Mouse (Mus musculus) leukemia stem cell, adult 10-12 weeks (primary cell): ENCODE data around the gene Cd300c2. TPM values are rescaled to one million over a fixed set of nuclear protein-coding genes. Genes with fewer than 3 reads are reported as not detected.

ENCODE experiments used
- polyA plus RNA-seq: library from polyadenylated mRNA; stranded (reverse); fragments of >175 nt; gene quantifications from 2 replicates; pipeline ENCODE4 v1.2.3, GENCODE M21; 2012; ENCODE audit warnings: low replicate concordance

The Cd300c2 gene
- 0.19 and 0.42 TPM in 2 replicates for polyA plus RNA-seq

DNA sequence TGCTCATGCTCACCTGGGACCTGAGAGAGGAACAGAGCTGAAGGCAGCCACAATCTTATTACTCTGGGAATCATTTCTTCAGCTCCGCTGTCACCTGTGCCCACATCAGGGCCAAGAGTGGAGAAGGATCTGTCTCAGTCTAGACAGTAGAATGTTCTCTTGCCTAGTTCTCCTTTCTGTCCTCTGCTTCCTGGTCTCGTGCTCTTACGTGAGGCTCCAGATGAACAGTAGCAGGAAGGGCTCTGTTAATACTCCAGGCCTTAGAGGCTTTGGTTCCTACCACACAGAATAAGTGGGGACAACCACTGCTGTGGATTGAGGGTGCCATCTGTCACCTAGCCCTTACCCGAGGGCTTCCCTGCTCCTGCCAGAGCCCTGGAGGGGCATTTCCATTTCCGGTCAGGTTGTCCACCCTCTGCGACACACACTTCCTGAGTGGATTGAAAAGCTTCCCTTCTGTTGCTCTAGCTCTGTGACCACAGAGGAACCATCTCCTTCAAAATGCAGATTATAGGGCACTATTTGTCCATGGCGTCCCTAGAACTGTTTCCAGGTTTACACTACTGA, at the start of gene Cd300c2:
Gene Cd300c2, minus strand, starts transcription at position 407 of the 567 bp plus-strand sequence.

DNA sequence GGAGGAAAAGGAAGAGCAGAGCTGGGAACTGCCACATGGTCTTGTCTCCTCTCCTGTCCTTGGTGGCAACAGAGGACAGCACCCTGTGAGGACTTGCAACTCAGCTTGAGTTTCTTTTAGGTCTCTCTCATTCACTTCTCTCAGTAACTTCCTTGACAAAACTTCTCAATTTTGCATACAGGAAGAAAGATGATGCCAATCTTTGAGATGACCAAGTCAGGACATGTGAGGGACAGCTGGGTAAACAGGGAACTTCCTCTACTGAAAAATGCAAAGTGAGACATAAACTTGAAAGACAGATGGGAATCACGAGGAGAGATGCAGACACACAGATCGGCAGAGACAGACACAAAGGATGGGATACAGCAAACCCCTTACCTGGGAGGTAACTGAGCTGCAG, 46.6 kb upstream of the Cd300c2 start, which contains the start of gene Cd300ld3:
Gene Cd300ld3, minus strand, starts transcription at position 151 of the 400 bp plus-strand sequence.

DNA sequence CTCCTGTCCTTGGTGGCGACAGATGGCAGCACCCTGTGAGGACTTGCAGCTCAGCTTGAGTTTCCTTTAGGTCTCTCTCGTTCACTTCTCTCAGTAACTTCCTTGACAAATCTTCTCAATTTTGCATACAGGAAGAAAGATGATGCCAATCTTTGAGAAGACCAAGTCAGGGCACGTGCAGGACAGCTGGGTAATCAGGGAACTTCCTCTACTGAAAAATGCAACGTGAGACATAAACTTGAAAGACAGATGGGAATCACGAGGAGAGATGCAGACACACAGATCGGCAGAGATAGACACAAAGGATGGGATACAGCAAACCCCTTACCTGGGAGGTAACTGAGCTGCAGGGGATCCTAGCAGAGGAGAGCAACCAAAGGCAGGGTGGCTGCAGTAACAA, 36.0 kb upstream of the Cd300c2 start, which contains the start of gene Cd300ld5:
Gene Cd300ld5, minus strand, starts transcription at position 101 of the 400 bp plus-strand sequence.

DNA sequence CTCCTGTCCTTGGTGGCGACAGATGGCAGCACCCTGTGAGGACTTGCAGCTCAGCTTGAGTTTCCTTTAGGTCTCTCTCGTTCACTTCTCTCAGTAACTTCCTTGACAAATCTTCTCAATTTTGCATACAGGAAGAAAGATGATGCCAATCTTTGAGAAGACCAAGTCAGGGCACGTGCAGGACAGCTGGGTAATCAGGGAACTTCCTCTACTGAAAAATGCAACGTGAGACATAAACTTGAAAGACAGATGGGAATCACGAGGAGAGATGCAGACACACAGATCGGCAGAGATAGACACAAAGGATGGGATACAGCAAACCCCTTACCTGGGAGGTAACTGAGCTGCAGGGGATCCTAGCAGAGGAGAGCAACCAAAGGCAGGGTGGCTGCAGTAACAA, 25.2 kb upstream of the Cd300c2 start, which contains the start of gene Cd300ld4:
Gene Cd300ld4, minus strand, starts transcription at position 101 of the 400 bp plus-strand sequence.

DNA sequence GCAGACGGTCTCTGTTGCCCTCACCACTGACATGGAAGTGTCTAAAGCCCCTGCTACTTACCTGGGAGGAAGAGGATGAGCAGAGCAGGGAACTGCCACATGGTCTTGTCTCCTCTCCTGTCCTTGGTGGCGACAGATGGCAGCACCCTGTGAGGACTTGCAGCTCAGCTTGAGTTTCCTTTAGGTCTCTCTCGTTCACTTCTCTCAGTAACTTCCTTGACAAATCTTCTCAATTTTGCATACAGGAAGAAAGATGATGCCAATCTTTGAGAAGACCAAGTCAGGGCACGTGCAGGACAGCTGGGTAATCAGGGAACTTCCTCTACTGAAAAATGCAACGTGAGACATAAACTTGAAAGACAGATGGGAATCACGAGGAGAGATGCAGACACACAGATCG, 14.4 kb upstream of the Cd300c2 start, which contains the start of gene Cd300ld2:
Gene Cd300ld2, minus strand, starts transcription at position 101 of the 400 bp plus-strand sequence.

DNA sequence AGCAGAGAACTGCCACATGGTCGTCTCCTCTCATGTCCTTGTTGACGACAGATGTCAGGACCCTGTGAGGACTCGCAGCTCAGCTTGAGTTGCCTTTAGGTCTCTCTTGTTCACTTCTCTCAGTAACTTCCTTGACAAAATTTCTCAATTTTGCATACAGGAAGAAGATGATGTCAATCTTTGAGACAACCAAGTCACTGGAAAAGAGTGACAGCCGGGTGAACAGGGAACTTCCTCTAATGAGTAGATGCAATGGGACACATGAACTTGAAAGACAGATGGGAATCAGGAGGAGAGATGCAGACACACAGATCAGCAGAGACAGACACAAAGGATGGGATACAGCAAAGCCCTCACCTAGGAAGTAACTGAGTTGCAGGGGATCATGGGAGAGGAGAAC, 11.9 kb downstream of the Cd300c2 start, which contains the start of gene Cd300ld:
Gene Cd300ld, minus strand, starts transcription at position 130 of the 400 bp plus-strand sequence.

DNA sequence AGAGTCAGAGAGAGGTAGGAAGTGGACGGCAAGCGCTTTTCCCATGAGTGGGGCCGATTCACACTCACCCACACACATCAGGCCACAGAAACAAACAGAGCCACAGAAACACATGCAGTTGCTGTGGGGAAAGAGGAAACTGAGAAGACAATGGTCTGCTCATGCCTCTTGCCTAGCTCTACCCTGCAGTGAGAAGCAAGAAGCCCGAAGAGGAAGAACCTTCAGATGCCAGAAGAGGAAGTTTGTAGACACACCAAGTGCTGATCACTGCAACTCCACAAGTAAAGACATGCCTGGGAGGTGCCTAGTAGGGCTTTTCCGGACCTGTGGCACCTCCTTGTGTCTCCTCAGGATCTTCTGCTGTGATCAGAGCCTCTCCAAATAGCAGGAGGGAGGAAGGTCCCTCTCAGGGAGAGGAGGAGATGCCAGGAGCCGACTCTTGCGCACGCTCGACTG, 32.9 kb downstream of the Cd300c2 start, which contains the start of gene Cd300c:
Gene Cd300c, minus strand, starts transcription at position 406 of the 456 bp plus-strand sequence.

Other genes with a start within 250 kb of the Cd300c2 start
- 1.7 and 2.3 TPM in 2 replicates for gene Kif19a, start 236.5 kb downstream of the Cd300c2 start, polyA plus RNA-seq
- not detected in 2 replicates for gene Btbd17, start 205.9 kb downstream of the Cd300c2 start, polyA plus RNA-seq
- gene Gpr142, start 203.0 kb downstream of the Cd300c2 start, polyA plus RNA-seq = 0.27 TPM in 1 of 2 replicates, not detected in the other
- 0.29 and 1.8 TPM in 2 replicates for gene Gprc5c, start 150.7 kb downstream of the Cd300c2 start, polyA plus RNA-seq
- 1.1 and 1.4 TPM in 2 replicates for gene Cd300a, start 111.8 kb downstream of the Cd300c2 start, polyA plus RNA-seq
- 0.19 and 0.37 TPM in 2 replicates for gene Cd300lb, start 67.5 kb downstream of the Cd300c2 start, polyA plus RNA-seq
- not detected in 2 replicates for gene Cd300c, start 32.7 kb downstream of the Cd300c2 start, polyA plus RNA-seq
- 0.15 and 0.30 TPM in 2 replicates for gene Cd300ld, start 12.0 kb downstream of the Cd300c2 start, polyA plus RNA-seq
- not detected in 2 replicates for gene Cd300ld2, start 14.3 kb upstream of the Cd300c2 start, polyA plus RNA-seq
- gene Cd300ld4, start 25.1 kb upstream of the Cd300c2 start, polyA plus RNA-seq = not detected in 2 replicates
- 0.62 TPM in 1 of 2 replicates, not detected in the other for gene Cd300ld5, start 35.9 kb upstream of the Cd300c2 start, polyA plus RNA-seq
- gene Cd300ld3, start 46.5 kb upstream of the Cd300c2 start, polyA plus RNA-seq = 0.22 and 0.62 TPM in 2 replicates
- gene Cd300e, start 60.3 kb upstream of the Cd300c2 start, polyA plus RNA-seq = 0.08 TPM in 2 replicates
- gene Rab37, start 89.6 kb upstream of the Cd300c2 start, polyA plus RNA-seq = 1.5 TPM in 2 replicates
- gene Cd300lf, start 132.1 kb upstream of the Cd300c2 start, polyA plus RNA-seq = 0.87 and 2.4 TPM in 2 replicates
- gene Slc9a3r1, start 161.5 kb upstream of the Cd300c2 start, polyA plus RNA-seq = 29.5 and 39.0 TPM in 2 replicates
- gene Tmem104, start 185.6 kb upstream of the Cd300c2 start, polyA plus RNA-seq = 9.5 and 18.3 TPM in 2 replicates
- 11.2 and 17.7 TPM in 2 replicates for gene Nat9, start 186.0 kb upstream of the Cd300c2 start, polyA plus RNA-seq